Mouse (Mus musculus) cerebellum, postnatal 4 days (tissue): ENCODE data around the gene Mxi1.

Experiments used
- DNase-seq, 2 experiments: peaks; one replicate each; pipeline ENCODE4 v3.0.0; 2022; ENCODE audit warnings: low spot score in 2 of 2, mixed read lengths in 1 of 2

Gene Mxi1

DNA sequence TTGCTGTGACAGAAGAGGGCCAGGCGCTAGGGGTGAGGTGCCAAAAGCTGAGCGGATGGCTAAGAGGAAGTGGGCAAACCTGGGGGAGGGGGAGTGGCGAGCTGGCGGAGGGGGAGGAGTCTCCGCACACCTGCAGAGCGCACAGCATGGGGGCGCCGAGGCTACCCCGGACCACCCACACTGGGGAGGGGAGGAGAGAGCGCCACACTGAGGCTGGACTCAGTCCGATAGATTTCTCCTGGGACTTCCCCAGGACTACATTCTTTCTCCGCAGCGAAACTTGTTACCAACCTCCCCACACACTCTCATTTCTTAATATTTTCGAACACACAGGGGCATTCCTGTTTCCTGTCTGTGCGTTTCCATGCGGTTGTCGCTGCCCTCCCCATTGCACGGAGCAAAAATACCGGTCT, 113.0 kb downstream of the Mxi1 start:
- DNase-seq, result no peak

GRCm38 (mm10) chr19:53423816-53424465, 113.6 kb downstream of the Mxi1 start:
- DNase-seq, result no peak

GRCm38 (mm10) chr19:53424629-53425028, 114.3 kb downstream of the Mxi1 start:
- no peak for DNase-seq
